Mouse (Mus musculus): ENCODE measurements around the gene Gm49336.

DNA sequence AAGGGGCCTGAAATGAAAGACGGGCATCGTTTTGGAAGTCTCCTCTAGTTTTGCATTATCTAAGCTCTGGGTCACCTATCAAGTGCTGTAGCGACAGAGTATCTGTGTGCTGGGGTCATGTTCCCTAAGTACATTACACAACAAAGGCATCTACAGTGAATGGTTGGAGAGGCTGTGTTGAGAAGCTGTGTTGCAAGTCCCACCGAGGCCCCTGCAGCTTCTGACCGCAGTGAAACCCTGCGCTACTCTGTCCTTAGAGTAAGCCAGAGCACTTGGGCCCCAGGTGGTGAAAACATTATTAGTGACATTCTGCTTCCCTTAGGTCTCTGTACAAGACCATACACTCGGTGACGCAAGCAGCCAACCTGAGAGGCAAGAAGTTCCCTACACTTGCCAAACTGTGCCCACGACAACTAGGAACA, 74.8 kb downstream of the Gm49336 start:
- TF ChIP-seq HCFC1 (IDR thresholded peaks at IDR 0.05; ENCODE audit: borderline replicate concordance, insufficient read depth, low read length): no peak
- no peak for TF ChIP-seq MAFK (IDR thresholded peaks at IDR 0.05; ENCODE audit: insufficient read depth, low read depth, low read length)
- no peak for TF ChIP-seq ZC3H11A (IDR thresholded peaks at IDR 0.05; ENCODE audit: borderline replicate concordance, low read depth, low read length)
- TF ChIP-seq CHD2 (IDR thresholded peaks at IDR 0.05; ENCODE audit: low read depth, low read length): no peak
- TF ChIP-seq ZNF384 (IDR thresholded peaks at IDR 0.05; ENCODE audit: low read depth, low read length): no peak

Measured in ES-E14 (cell line).